Mouse (Mus musculus) R1 (cell line): ENCODE measurements around the gene N4bp2.

Experiments used
- DNase-seq: peaks from one replicate; pipeline ENCODE4 v3.0.0-alpha.2; 2018; ENCODE audit warnings: low read depth, low spot score

The N4bp2 gene

GRCm38 (mm10) chr5:65827102-65827501 is 63.8 kb downstream of the N4bp2 start:
- no peak for DNase-seq

GRCm38 (mm10) chr5:65828261-65828660 is 64.9 kb downstream of the N4bp2 start:
- DNase-seq = no peak

- no peak for DNase-seq
These were observed 65.7 kb downstream of the N4bp2 start for GRCm38 (mm10) chr5:65829059-65829458.

GRCm38 (mm10) chr5:65831917-65832618 is 68.7 kb downstream of the N4bp2 start:
- no peak for DNase-seq

GRCm38 (mm10) chr5:65833092-65833491 is 69.8 kb downstream of the N4bp2 start:
- DNase-seq = peak; percentile 41

- DNase-seq = no peak
These were observed 70.6 kb downstream of the N4bp2 start for GRCm38 (mm10) chr5:65833766-65834498.

GRCm38 (mm10) chr5:65838053-65838452 is 74.7 kb downstream of the N4bp2 start:
- DNase-seq = no peak

- no peak for DNase-seq
These were observed 79.6 kb downstream of the N4bp2 start for GRCm38 (mm10) chr5:65842947-65843346.

- DNase-seq = no peak
These were observed 83.2 kb downstream of the N4bp2 start for GRCm38 (mm10) chr5:65846534-65846933.

GRCm38 (mm10) chr5:65846958-65847357 is 83.6 kb downstream of the N4bp2 start:
- no peak for DNase-seq

GRCm38 (mm10) chr5:65847656-65848055 is 84.3 kb downstream of the N4bp2 start:
- no peak for DNase-seq

GRCm38 (mm10) chr5:65850765-65851164 is 87.4 kb downstream of the N4bp2 start:
- no peak for DNase-seq

GRCm38 (mm10) chr5:65854786-65855191 is 91.5 kb downstream of the N4bp2 start:
- DNase-seq = no peak

GRCm38 (mm10) chr5:65855571-65855970 is 92.2 kb downstream of the N4bp2 start:
- no peak for DNase-seq

GRCm38 (mm10) chr5:65856591-65857411 is 93.5 kb downstream of the N4bp2 start:
- no peak for DNase-seq

- peak; percentile 22 for DNase-seq
These were observed 94.6 kb downstream of the N4bp2 start for GRCm38 (mm10) chr5:65857935-65858334.

GRCm38 (mm10) chr5:65858355-65858754 is 95.0 kb downstream of the N4bp2 start:
- no peak for DNase-seq

- DNase-seq = no peak
These were observed 95.6 kb downstream of the N4bp2 start for GRCm38 (mm10) chr5:65858898-65859297.

- DNase-seq = no peak
These were observed 96.1 kb downstream of the N4bp2 start for GRCm38 (mm10) chr5:65859396-65859795.

- DNase-seq = no peak
These were observed 97.1 kb downstream of the N4bp2 start for GRCm38 (mm10) chr5:65860281-65861000.

- no peak for DNase-seq
These were observed 98.0 kb downstream of the N4bp2 start, which contains the start of gene Rhoh for GRCm38 (mm10) chr5:65861154-65861944. TSS of gene Rhoh (plus strand) at chr5:65861213.
